Mouse (Mus musculus) mouse embryonic stem cell (cell line): ENCODE data around the gene Bco2.

Source experiments
- in situ Hi-C, 2 experiments: fragments of 300-500 bp; cut with MboI; formaldehyde crosslinking; loops; 1 replicate in 1 of 2; 3 replicates in 1 of 2; pipeline ENCODE4 v1.14.3; 2019 to 2020; ENCODE audit warnings: low sequenced_read_pairs in 2 of 2, low pct_unique_long_range_greater_than_20kb in 1 of 2, mixed read lengths in 1 of 2; ENCODE audit not compliant: unreplicated experiment in 1 of 2

The Bco2 gene

GRCm38 (mm10) chr9:50493777-50494176 lies 61.2 kb downstream of the Bco2 start:
- in situ Hi-C loops = no loop called here

- in situ Hi-C loops = no loop called here
Measured at GRCm38 (mm10) chr9:50491531-50492045, 63.4 kb downstream of the Bco2 start.

- in situ Hi-C loops = no loop called here
Measured at GRCm38 (mm10) chr9:50490836-50491235, 64.1 kb downstream of the Bco2 start.

GRCm38 (mm10) chr9:50485521-50485920 lies 69.5 kb downstream of the Bco2 start:
- in situ Hi-C loops = no loop called here
